Mouse (Mus musculus): ENCODE results near the gene Fbxo21. TPM values are rescaled to one million over a fixed set of nuclear protein-coding genes. Genes with fewer than 3 reads are reported as not detected.

The Fbxo21 gene
- total and polyA plus RNA-seq, 3 experiments: 10.7 to 19.3 (median 13.7) TPM

GRCm38 (mm10) chr5:118037798-118038484, 61.4 kb downstream of the Fbxo21 start:
- no peak overlapping the region for H3K9ac ChIP-seq (ENCODE audit: insufficient read depth, low read depth)
- no peaks in the 10 kb centered on the region for H3K79me2 ChIP-seq (replicated peaks; ENCODE audit: control insufficient read depth, extremely low read depth, insufficient read depth, poor library complexity, severe bottlenecking)
- H3K4me1 ChIP-seq (ENCODE audit: control insufficient read depth in 1 of 2, insufficient read depth in 2 of 2): peaks cover 8 to 32% of the 10 kb centered on the region in 2 experiments
- dilution Hi-C loops (cut with MboI; ENCODE audit: extremely low pct_ligation_motif_present, extremely low pct_unique_long_range_greater_than_20kb, low sequenced_read_pairs): no loop called here
- peak overlapping the region in 2 of 3 experiments; percentile 31 to 53 for H3K4me3 ChIP-seq (replicated peaks in 1 of 3; ENCODE audit: low read depth in 2 of 3, low read length in 2 of 3, poor library complexity in 1 of 3)
- H3K36me3 ChIP-seq (replicated peaks in 1 of 2; ENCODE audit: control insufficient read depth in 1 of 2, insufficient read depth in 1 of 2, low read length in 1 of 2): no peaks in the 10 kb centered on the region
- H3K27ac ChIP-seq (ENCODE audit: insufficient read depth, low read depth): no peak overlapping the region
- DNase-seq (ENCODE audit: extremely low read depth): peak; percentile 84
- peak; percentile 68; the same call in 1 of the 2 replicates for TF ChIP-seq TCF12 (IDR thresholded peaks at IDR 0.05; ENCODE audit: low read depth, low read length)
- peak; percentile 52 for TF ChIP-seq ETS1 (conservative IDR thresholded peaks at IDR 0.05; ENCODE audit: low read depth, low read length)
- peak; percentile 74 for TF ChIP-seq ELF1 (IDR thresholded peaks at IDR 0.05; ENCODE audit: low read depth, low read length)
- TF ChIP-seq POLR2A (IDR thresholded peaks at IDR 0.05; ENCODE audit: low read depth, low read length): peak; percentile 55; the same call in 1 of the 2 replicates
- TF ChIP-seq SIN3A (IDR thresholded peaks at IDR 0.05; ENCODE audit: low read length): 0 out of 2 replicates have a peak, but pooled peaks have one; percentile 19
- peak; percentile 79 for TF ChIP-seq CHD2 (IDR thresholded peaks at IDR 0.05; ENCODE audit: low read length)
- peak; percentile 50; the same call in 1 of the 2 replicates for TF ChIP-seq IRF4 (IDR thresholded peaks at IDR 0.05; ENCODE audit: low read depth, low read length)
- no peak for TF ChIP-seq MEF2A (IDR thresholded peaks at IDR 0.05; ENCODE audit: borderline replicate concordance, low read depth, low read length)
- TF ChIP-seq ZMIZ1 (IDR thresholded peaks at IDR 0.05; ENCODE audit: low read depth, low read length): no peak
- TF ChIP-seq BHLHE40 (IDR thresholded peaks at IDR 0.05; ENCODE audit: low read depth, low read length): peak; percentile 89
- TF ChIP-seq RCOR1 (conservative IDR thresholded peaks at IDR 0.05; ENCODE audit: low read depth, low read length): no peak
- no peak for TF ChIP-seq UBTF (IDR thresholded peaks at IDR 0.05; ENCODE audit: low read depth, low read length)
- TF ChIP-seq HCFC1 (IDR thresholded peaks at IDR 0.05; ENCODE audit: low read depth, low read length): peak; percentile 55
- no peak for TF ChIP-seq MAX (IDR thresholded peaks at IDR 0.05; ENCODE audit: low read length)
- TF ChIP-seq MAZ (IDR thresholded peaks at IDR 0.05; ENCODE audit: low read depth, low read length): peak; percentile 64; the same call in 1 of the 2 replicates
- TF ChIP-seq MXI1 (IDR thresholded peaks at IDR 0.05; ENCODE audit: low read depth, low read length): no peak
- in situ Hi-C loops (cut with MboI; ENCODE audit: low pct_ligation_motif_present, low pct_unique_long_range_greater_than_20kb, low sequenced_read_pairs): no loop called here
- peaks cover 14% of the 10 kb centered on the region for H3K9me3 ChIP-seq (replicated peaks; ENCODE audit: low read length)
- peak overlapping the region; percentile 10 for H3K4me2 ChIP-seq (ENCODE audit: insufficient read depth, low read depth, poor library complexity, severe bottlenecking)
- H3K27me3 ChIP-seq (replicated peaks): no peaks in the 10 kb centered on the region

GRCm38 (mm10) chr5:118039241-118039668, 62.7 kb downstream of the Fbxo21 start:
- H3K4me1 ChIP-seq (ENCODE audit: control insufficient read depth in 1 of 2, insufficient read depth in 2 of 2): peaks cover 8 to 26% of the 10 kb centered on the region in 2 experiments
- DNase-seq (ENCODE audit: extremely low read depth): no peak

More at GRCm38 (mm10) chr5:118039241-118039668, 62.7 kb downstream of the Fbxo21 start:
- H3K4me3 ChIP-seq (replicated peaks in 1 of 3; ENCODE audit: low read depth in 2 of 3, low read length in 2 of 3, poor library complexity in 1 of 3): no peak overlapping the region
- no peak overlapping the region for H3K27ac ChIP-seq (ENCODE audit: insufficient read depth, low read depth)
- H3K9me3 ChIP-seq (replicated peaks; ENCODE audit: low read length): peaks cover 14% of the 10 kb centered on the region
- dilution Hi-C loops (cut with MboI; ENCODE audit: extremely low pct_ligation_motif_present, extremely low pct_unique_long_range_greater_than_20kb, low sequenced_read_pairs): no loop called here
- H3K36me3 ChIP-seq (replicated peaks in 1 of 2; ENCODE audit: control insufficient read depth in 1 of 2, insufficient read depth in 1 of 2, low read length in 1 of 2): no peaks in the 10 kb centered on the region
- no peak overlapping the region for H3K4me2 ChIP-seq (ENCODE audit: insufficient read depth, low read depth, poor library complexity, severe bottlenecking)
- no peaks in the 10 kb centered on the region for H3K27me3 ChIP-seq (replicated peaks)
- TF ChIP-seq MXI1 (IDR thresholded peaks at IDR 0.05; ENCODE audit: low read depth, low read length): no peak
- in situ Hi-C loops (cut with MboI; ENCODE audit: low pct_ligation_motif_present, low pct_unique_long_range_greater_than_20kb, low sequenced_read_pairs): no loop called here
- H3K9ac ChIP-seq (ENCODE audit: insufficient read depth, low read depth): no peak overlapping the region
- H3K79me2 ChIP-seq (replicated peaks; ENCODE audit: control insufficient read depth, extremely low read depth, insufficient read depth, poor library complexity, severe bottlenecking): no peaks in the 10 kb centered on the region

Data from CH12.LX (cell line).